Mouse (Mus musculus): ENCODE results near the gene Zfand6.

The Zfand6 gene

GRCm38 (mm10) chr7:84667946-84668345, 21.8 kb downstream of the Zfand6 start:
- in situ Hi-C loops (cut with MboI; ENCODE audit: low pct_unique_long_range_greater_than_20kb in 1 of 2, low sequenced_read_pairs in 2 of 2, unreplicated experiment in 1 of 2) = no loop called here

GRCm38 (mm10) chr7:84652740-84653139, 37.0 kb downstream of the Zfand6 start:
- in situ Hi-C loops (cut with MboI; ENCODE audit: low pct_unique_long_range_greater_than_20kb in 1 of 2, low sequenced_read_pairs in 2 of 2, unreplicated experiment in 1 of 2) = no loop called here

GRCm38 (mm10) chr7:84651987-84652321, 37.8 kb downstream of the Zfand6 start:
- in situ Hi-C loops (cut with MboI; ENCODE audit: low pct_unique_long_range_greater_than_20kb in 1 of 2, low sequenced_read_pairs in 2 of 2, unreplicated experiment in 1 of 2) = no loop called here

DNA sequence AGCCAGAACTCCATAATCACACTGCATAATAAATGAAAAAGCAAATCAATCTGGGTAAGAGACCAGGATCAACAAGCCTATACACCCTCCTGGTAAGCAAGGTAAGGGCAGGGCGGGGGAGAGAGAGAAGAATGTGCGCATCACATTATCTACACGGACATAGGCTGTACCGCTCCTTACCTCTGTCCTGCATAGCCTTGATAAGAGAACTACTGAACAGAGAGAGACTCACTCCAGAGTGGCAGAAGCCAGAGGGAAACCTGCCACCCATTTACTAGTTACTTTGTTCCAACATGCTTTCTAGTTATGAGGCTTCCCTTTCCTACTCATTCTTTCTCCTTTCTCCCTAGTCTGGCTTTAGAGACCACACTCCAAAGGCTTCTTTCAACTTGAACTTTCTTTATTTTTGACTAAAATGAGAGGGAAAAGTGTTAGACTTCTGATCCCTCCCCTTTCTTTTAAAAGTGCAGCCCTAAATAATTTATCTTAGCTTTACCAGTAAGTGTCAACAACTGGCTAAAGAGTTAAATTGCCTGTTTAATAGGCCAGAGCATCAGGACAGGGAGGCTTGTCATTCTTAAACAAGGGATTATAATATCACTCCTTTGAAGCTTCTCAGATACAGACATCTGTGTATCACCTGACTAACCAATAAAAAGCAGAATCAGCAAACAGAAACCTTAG, 38.3 kb downstream of the Zfand6 start:
- in situ Hi-C loops (cut with MboI; ENCODE audit: low pct_unique_long_range_greater_than_20kb in 1 of 2, low sequenced_read_pairs in 2 of 2, unreplicated experiment in 1 of 2) = no loop called here

DNA sequence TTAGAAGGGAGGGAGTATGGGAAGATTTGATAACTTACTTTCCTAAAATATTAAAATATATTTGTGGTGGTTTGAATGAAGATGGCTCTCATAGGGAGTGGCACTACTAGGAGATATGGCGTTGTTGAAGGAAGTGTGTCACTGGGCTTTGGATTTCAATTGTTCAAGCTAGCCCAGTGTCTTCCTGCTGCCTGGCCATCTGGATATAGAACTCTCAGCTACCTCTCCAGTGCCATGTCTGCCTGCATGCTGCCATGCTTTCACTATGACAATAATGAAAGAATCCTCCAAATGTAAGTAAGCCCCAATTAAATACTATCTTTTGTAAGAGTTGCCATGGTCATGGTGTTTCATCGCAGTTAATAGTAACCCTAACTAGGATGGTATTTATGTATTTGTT, 40.7 kb downstream of the Zfand6 start:
- in situ Hi-C loops (cut with MboI; ENCODE audit: low pct_unique_long_range_greater_than_20kb in 1 of 2, low sequenced_read_pairs in 2 of 2, unreplicated experiment in 1 of 2) = no loop called here

DNA sequence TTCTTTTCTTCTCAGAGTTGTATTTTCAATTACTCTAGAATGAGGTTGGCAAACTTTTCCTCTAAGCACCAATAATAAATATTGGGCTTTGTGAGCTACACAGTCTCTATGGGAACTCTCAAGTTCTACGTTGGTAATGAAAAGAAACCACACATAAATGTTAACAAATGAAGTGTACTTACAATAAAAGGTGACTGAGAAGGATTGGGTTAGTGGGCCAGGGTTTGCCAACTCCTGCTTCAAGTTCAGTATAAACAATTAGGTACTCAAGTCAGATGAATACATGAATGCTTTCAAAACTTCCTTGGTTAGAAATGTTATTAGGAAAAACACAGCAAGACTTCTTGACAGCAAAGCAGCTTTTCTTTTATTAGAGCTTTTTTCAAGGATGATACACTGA, 43.5 kb downstream of the Zfand6 start:
- in situ Hi-C loops (cut with MboI; ENCODE audit: low pct_unique_long_range_greater_than_20kb in 1 of 2, low sequenced_read_pairs in 2 of 2, unreplicated experiment in 1 of 2) = no loop called here

DNA sequence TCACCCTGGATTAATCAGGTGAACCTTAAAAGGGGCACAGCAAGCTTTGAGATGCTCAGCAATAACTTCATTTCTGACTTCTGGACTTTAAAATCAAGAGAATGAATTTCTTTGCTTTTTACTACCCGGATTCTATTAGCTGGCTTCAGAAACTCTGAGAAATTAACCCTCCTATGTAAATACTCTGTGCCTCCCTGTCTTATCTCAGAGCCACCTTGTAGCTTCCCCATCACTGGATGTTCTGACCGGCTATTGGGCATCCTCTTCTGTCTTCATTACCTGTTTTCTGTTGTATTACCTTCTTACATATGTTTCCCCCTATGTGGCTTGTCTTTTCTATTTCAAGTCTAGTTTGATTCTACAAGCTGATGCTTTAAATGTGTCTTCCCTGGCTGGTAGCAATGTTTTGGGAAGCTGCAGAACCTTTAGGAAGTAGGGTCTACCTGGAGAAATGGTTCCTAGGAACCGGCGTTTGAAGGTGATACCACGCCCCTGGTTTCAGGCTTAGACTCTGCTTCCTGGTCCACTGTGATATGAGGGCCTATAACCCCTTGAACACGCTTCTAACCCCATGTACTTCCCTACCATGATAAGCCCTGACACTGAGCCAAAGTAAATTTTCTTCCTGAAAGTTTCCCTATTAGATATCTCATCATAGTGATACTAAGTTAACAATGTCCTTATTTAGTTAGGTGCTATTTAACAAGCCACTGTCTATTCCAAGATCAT, 46.3 kb downstream of the Zfand6 start:
- in situ Hi-C loops (cut with MboI; ENCODE audit: low pct_unique_long_range_greater_than_20kb in 1 of 2, low sequenced_read_pairs in 2 of 2, unreplicated experiment in 1 of 2) = no loop called here

GRCm38 (mm10) chr7:84642159-84642928, 47.4 kb downstream of the Zfand6 start:
- in situ Hi-C loops (cut with MboI; ENCODE audit: low pct_unique_long_range_greater_than_20kb in 1 of 2, low sequenced_read_pairs in 2 of 2, unreplicated experiment in 1 of 2) = no loop called here

DNA sequence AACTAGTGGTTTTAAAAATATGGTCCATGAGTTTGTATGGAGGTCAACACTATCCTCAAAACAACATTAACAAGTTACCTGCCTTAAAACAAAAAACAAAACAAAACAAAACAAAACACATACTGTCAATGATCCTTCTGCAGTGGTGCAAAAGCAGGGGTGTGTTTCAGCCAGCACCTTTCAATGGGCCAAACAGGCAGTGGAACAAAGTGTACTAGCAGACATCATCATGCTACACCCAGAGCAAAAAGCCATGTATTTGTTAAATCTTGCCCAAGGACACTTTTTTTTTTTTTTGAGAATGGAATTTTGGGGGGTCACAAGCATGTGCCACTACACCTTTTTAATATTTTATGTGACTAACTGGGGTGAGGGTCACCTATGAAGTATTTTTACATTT, 52.8 kb downstream of the Zfand6 start:
- in situ Hi-C loops (cut with MboI; ENCODE audit: low pct_unique_long_range_greater_than_20kb in 1 of 2, low sequenced_read_pairs in 2 of 2, unreplicated experiment in 1 of 2) = no loop called here

DNA sequence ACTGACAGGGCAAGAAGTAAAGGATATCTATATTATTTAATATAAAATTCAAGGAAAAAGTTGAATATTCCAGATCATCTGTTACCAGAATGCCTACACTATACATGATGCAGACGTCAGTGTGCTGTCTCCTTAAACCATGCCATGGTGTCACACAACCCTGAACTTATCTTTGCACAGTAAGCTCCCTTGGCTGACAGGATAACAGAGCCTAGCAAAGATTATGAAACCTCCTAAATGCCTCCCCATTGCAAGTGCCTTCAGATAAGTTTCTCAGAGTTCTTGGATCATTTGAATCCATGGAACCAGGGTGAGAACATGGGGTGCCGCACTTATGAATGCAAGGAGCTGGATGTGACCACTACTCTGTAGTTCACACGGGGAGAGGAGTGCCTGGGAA, 57.9 kb downstream of the Zfand6 start:
- in situ Hi-C loops (cut with MboI; ENCODE audit: low pct_unique_long_range_greater_than_20kb in 1 of 2, low sequenced_read_pairs in 2 of 2, unreplicated experiment in 1 of 2) = no loop called here

DNA sequence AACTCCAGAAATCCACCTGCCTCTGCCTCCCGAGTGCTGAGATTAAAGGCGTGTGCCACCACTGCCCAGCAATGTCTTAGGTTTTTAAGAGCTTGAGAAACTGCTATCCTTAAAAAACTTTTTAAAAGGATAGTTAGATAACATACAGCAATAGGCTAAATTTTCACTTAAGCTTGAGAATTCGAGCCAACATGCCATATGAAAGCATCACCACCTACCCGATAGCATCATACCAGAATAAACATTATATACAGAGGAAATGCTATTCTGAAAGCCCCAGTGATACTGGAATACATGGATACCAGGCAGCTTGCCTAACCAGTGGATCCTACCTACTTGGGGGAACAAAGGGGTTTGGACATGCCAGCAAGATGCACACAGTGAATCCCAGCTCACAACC, 66.0 kb downstream of the Zfand6 start:
- in situ Hi-C loops (cut with MboI; ENCODE audit: low pct_unique_long_range_greater_than_20kb in 1 of 2, low sequenced_read_pairs in 2 of 2, unreplicated experiment in 1 of 2) = no loop called here

DNA sequence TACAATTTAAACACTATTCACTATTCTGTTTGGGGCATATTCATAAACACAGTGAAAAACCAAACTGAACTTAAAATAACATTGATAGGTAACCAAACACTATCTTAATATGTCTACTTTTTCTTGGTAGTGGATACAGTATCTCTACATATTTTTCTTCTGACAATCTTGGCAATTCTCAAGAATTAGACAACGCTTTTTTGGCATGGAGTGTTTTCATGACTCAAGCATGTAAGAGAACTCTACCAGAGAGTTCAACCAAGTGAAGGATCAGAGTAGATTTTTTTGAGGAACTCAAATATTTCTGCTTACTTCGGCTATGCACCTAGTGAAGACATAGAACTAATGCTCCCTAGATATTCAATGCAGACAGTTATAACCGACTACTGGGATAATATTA, 68.8 kb downstream of the Zfand6 start:
- in situ Hi-C loops (cut with MboI; ENCODE audit: low pct_unique_long_range_greater_than_20kb in 1 of 2, low sequenced_read_pairs in 2 of 2, unreplicated experiment in 1 of 2) = no loop called here

- in situ Hi-C loops (cut with MboI; ENCODE audit: low pct_unique_long_range_greater_than_20kb in 1 of 2, low sequenced_read_pairs in 2 of 2, unreplicated experiment in 1 of 2) = no loop called here
Observed at GRCm38 (mm10) chr7:84618951-84619350, 70.8 kb downstream of the Zfand6 start.

DNA sequence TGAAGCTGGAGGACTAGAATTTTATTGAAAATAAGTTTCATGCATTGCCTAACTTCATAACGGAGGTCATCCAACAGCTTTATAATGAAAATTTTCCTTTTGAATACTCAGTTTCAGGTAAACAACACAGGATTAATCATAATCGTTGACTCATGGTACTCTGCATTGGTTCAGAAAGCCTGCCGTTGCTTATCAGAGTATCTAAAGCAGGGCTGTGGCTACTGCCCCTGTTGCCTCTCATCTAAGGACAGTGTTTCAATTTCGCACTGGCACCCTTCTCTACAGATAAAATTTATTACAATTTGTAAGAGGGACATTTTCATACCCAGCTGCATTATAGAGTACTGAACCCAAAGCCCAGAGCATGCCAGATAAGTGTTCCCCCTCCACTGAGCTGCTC, 77.3 kb downstream of the Zfand6 start:
- in situ Hi-C loops (cut with MboI; ENCODE audit: low pct_unique_long_range_greater_than_20kb in 1 of 2, low sequenced_read_pairs in 2 of 2, unreplicated experiment in 1 of 2) = no loop called here

GRCm38 (mm10) chr7:84611609-84612008, 78.2 kb downstream of the Zfand6 start:
- in situ Hi-C loops (cut with MboI; ENCODE audit: low pct_unique_long_range_greater_than_20kb in 1 of 2, low sequenced_read_pairs in 2 of 2, unreplicated experiment in 1 of 2) = no loop called here

DNA sequence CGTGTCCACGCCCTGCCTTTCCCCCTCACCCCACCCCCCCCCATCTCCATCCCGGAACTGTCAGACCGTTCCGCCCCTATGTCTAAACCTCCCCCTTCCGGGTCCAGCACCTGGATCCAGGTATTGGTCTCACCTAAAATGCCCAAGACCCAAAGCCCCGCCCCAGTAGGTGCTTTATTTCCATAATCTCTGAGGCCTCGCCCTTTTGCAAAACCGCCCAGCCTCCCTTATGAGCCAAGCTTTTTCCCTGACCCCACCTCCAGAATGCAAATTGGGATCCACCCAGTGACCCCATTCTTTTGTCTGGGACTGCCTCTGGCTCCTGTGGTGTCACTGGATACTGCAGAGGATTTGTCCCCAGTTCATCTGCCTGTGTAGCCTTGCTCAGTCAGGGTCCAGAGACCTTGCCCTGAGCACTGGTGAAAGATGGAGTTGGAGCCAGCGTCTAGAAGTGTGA, 83.4 kb downstream of the Zfand6 start, which contains the start of gene Fah:
Gene Fah, minus strand, starts transcription at position 430 of the 457 bp plus-strand sequence.
- in situ Hi-C loops (cut with MboI; ENCODE audit: low pct_unique_long_range_greater_than_20kb in 1 of 2, low sequenced_read_pairs in 2 of 2, unreplicated experiment in 1 of 2) = no loop called here

GRCm38 (mm10) chr7:84605704-84606292, 84.0 kb downstream of the Zfand6 start:
- in situ Hi-C loops (cut with MboI; ENCODE audit: low pct_unique_long_range_greater_than_20kb in 1 of 2, low sequenced_read_pairs in 2 of 2, unreplicated experiment in 1 of 2) = no loop called here

GRCm38 (mm10) chr7:84605033-84605687, 84.6 kb downstream of the Zfand6 start:
- in situ Hi-C loops (cut with MboI; ENCODE audit: low pct_unique_long_range_greater_than_20kb in 1 of 2, low sequenced_read_pairs in 2 of 2, unreplicated experiment in 1 of 2) = no loop called here

- in situ Hi-C loops (cut with MboI; ENCODE audit: low pct_unique_long_range_greater_than_20kb in 1 of 2, low sequenced_read_pairs in 2 of 2, unreplicated experiment in 1 of 2) = no loop called here
Observed at GRCm38 (mm10) chr7:84604501-84604900, 85.3 kb downstream of the Zfand6 start.
